Mouse (Mus musculus) lung, postnatal 14 days (tissue): Measurements from ENCODE around the gene Il5.

Experiments
- DNase-seq: peaks from one replicate; pipeline ENCODE4 v3.0.0; 2021

Gene Il5

GRCm38 (mm10) chr11:53720715-53721114 lies at the start of gene Il5:
Gene Il5 (plus strand): TSS chr11:53720794.
- no peak for DNase-seq

GRCm38 (mm10) chr11:53671414-53671813 lies 49.2 kb upstream of the Il5 start:
- DNase-seq, result no peak

GRCm38 (mm10) chr11:53680141-53680540 lies 40.5 kb upstream of the Il5 start:
- DNase-seq, result peak; percentile 22

- no peak for DNase-seq
Measured at GRCm38 (mm10) chr11:53681686-53682085, 38.9 kb upstream of the Il5 start.

GRCm38 (mm10) chr11:53682170-53682569 lies 38.4 kb upstream of the Il5 start:
- DNase-seq, result no peak

- DNase-seq, result peak; percentile 24
Measured at GRCm38 (mm10) chr11:53682994-53683530, 37.5 kb upstream of the Il5 start.

GRCm38 (mm10) chr11:53691979-53692378 lies 28.6 kb upstream of the Il5 start:
- peak; percentile 66 for DNase-seq

- DNase-seq, result no peak
Measured at GRCm38 (mm10) chr11:53698521-53698920, 22.1 kb upstream of the Il5 start.

GRCm38 (mm10) chr11:53699351-53699750 lies 21.2 kb upstream of the Il5 start:
- DNase-seq, result no peak

- DNase-seq, result peak; percentile 46
Measured at GRCm38 (mm10) chr11:53706236-53706933, 14.2 kb upstream of the Il5 start.

GRCm38 (mm10) chr11:53706934-53707717 lies 13.5 kb upstream of the Il5 start, which contains the start of gene Rad50:
Gene Rad50 (minus strand): TSS chr11:53707319.
- peak; percentile 89 for DNase-seq

- DNase-seq, result no peak
Measured at GRCm38 (mm10) chr11:53707718-53708009, 12.9 kb upstream of the Il5 start.

- no peak for DNase-seq
Measured at GRCm38 (mm10) chr11:53719701-53720100, 893 bp upstream of the Il5 start.

- DNase-seq, result no peak
Measured at GRCm38 (mm10) chr11:53731457-53731856, 10.9 kb downstream of the Il5 start.

GRCm38 (mm10) chr11:53732244-53732643 lies 11.7 kb downstream of the Il5 start:
- DNase-seq, result no peak

GRCm38 (mm10) chr11:53733824-53734223 lies 13.2 kb downstream of the Il5 start:
- DNase-seq, result no peak

- no peak for DNase-seq
Measured at GRCm38 (mm10) chr11:53734431-53734830, 13.8 kb downstream of the Il5 start.

- DNase-seq, result no peak
Measured at GRCm38 (mm10) chr11:53734970-53735681, 14.5 kb downstream of the Il5 start.

- DNase-seq, result peak; percentile 66
Measured at GRCm38 (mm10) chr11:53735682-53736245, 15.2 kb downstream of the Il5 start.

- DNase-seq, result peak; percentile 82
Measured at GRCm38 (mm10) chr11:53736771-53737572, 16.4 kb downstream of the Il5 start.

GRCm38 (mm10) chr11:53737573-53737946 lies 17.0 kb downstream of the Il5 start:
- DNase-seq, result peak; percentile 68

GRCm38 (mm10) chr11:53742353-53742752 lies 21.8 kb downstream of the Il5 start:
- DNase-seq, result peak; percentile 30
